Comparison of ENCODE assay signal across 9 mouse cellular contexts in genomic region chr7:142552591-142553416, GRCm38 (mm10). TPM values are rescaled to one million over a fixed set of nuclear protein-coding genes. Genes with fewer than 3 reads are reported as not detected.
A peak's percentile ranks its signal among the peaks of the same experiment; 100 is the strongest.
DNase-seq lines count a peak whose midpoint lies in the region; ATAC-seq and TF ChIP-seq lines count a peak whose summit lies in the region.
"Had no signal": no experiment of that assay in that cellular context is flagged by ENCODE, and none has a peak within 500 bp of the region (broad histone marks: within the 10 kb centered on the region; RNA-seq: fewer than 3 reads in every experiment).

No protein-coding gene starts in this region.

- no peaks in the 10 kb centered on the region for H3K9me3 ChIP-seq in heart, postnatal 0 days (replicated peaks; ENCODE audit: control insufficient read depth, low read length)
- no peaks in the 10 kb centered on the region for H3K9me3 ChIP-seq in ES-Bruce4 (replicated peaks; ENCODE audit: control insufficient read depth, insufficient read depth, low read length, poor library complexity, severe bottlenecking)
- H3K9me3 ChIP-seq in embryonic facial prominence, embryonic 15.5 days (replicated peaks), result no peaks in the 10 kb centered on the region
- no peaks in the 10 kb centered on the region for H3K9me3 ChIP-seq in liver, embryonic 12.5 days (replicated peaks)
- H3K9me3 ChIP-seq in forebrain, embryonic 15.5 days, result no peaks in the 10 kb centered on the region

- no peaks in the 10 kb centered on the region for H3K27me3 ChIP-seq in heart, postnatal 0 days (ENCODE audit: control insufficient read depth, insufficient read depth, low read length)
- no peaks in the 10 kb centered on the region for H3K27me3 ChIP-seq in ES-Bruce4 (ENCODE audit: control insufficient read depth, insufficient read depth, low read length, poor library complexity, severe bottlenecking)
- H3K27me3 ChIP-seq in embryonic facial prominence, embryonic 15.5 days, result no peaks in the 10 kb centered on the region
- no peaks in the 10 kb centered on the region for H3K27me3 ChIP-seq in liver, embryonic 12.5 days (replicated peaks)
- H3K27me3 ChIP-seq in forebrain, embryonic 15.5 days, result no peaks in the 10 kb centered on the region

- H3K4me1 ChIP-seq in heart, postnatal 0 days (ENCODE audit: control insufficient read depth, insufficient read depth), result peaks cover 17% of the 10 kb centered on the region; the same call in 1 of the 2 replicates
- H3K4me1 ChIP-seq in ES-Bruce4 (ENCODE audit: control insufficient read depth, insufficient read depth, low read length), result peaks cover 3% of the 10 kb centered on the region
- peaks cover 48% of the 10 kb centered on the region for H3K4me1 ChIP-seq in embryonic facial prominence, embryonic 15.5 days
- peaks cover 63% of the 10 kb centered on the region for H3K4me1 ChIP-seq in liver, embryonic 12.5 days
- peaks cover 11% of the 10 kb centered on the region for H3K4me1 ChIP-seq in forebrain, embryonic 15.5 days

- no peaks in the 10 kb centered on the region for H3K36me3 ChIP-seq in heart, postnatal 0 days (replicated peaks; ENCODE audit: control insufficient read depth, insufficient read depth, low read length)
- H3K36me3 ChIP-seq in ES-Bruce4 (ENCODE audit: control insufficient read depth, insufficient read depth, low read length, poor library complexity, severe bottlenecking), result no peaks in the 10 kb centered on the region
- no peaks in the 10 kb centered on the region for H3K36me3 ChIP-seq in embryonic facial prominence, embryonic 15.5 days
- H3K36me3 ChIP-seq in liver, embryonic 12.5 days, result no peaks in the 10 kb centered on the region
- H3K36me3 ChIP-seq in forebrain, embryonic 15.5 days, result no peaks in the 10 kb centered on the region

- WGBS in heart, postnatal 0 days, result 47% methylated on average over 13 of the region's 13 CpGs
- WGBS in embryonic facial prominence, embryonic 15.5 days, result 21% methylated on average over 13 of the region's 13 CpGs
- 38% methylated on average over 13 of the region's 13 CpGs for WGBS in liver, embryonic 12.5 days (ENCODE audit: insufficient replicate concordance)
- WGBS in forebrain, embryonic 15.5 days, result 65% methylated on average over 13 of the region's 13 CpGs

- 0 out of 2 replicates have a peak overlapping the region, but pooled peaks have one; percentile 16 for H3K27ac ChIP-seq in heart, postnatal 0 days (ENCODE audit: low read depth)
- no peak overlapping the region for H3K27ac ChIP-seq in ES-Bruce4 (ENCODE audit: insufficient read depth, low read length)
- peak overlapping the region; percentile 89 for H3K27ac ChIP-seq in embryonic facial prominence, embryonic 15.5 days (replicated peaks)
- peak overlapping the region; percentile 68 for H3K27ac ChIP-seq in liver, embryonic 12.5 days
- no peak overlapping the region for H3K27ac ChIP-seq in forebrain, embryonic 15.5 days (replicated peaks)

- TF ChIP-seq POLR2A in ES-Bruce4 (IDR thresholded peaks at IDR 0.05; ENCODE audit: insufficient read depth, low read length), result no peak

- TF ChIP-seq CTCF in heart, postnatal 0 days (IDR thresholded peaks at IDR 0.05; ENCODE audit: low read depth), result no peak; the same call in 1 of the 2 replicates
- peak; percentile 27 for TF ChIP-seq CTCF in ES-Bruce4 (IDR thresholded peaks at IDR 0.05; ENCODE audit: low read depth, low read length)

- no peak for DNase-seq in heart, postnatal 0 days (ENCODE audit: low spot score)
- no peak for DNase-seq in heart, postnatal 4 days
- DNase-seq in cerebellum, postnatal 36 days, result no peak
- DNase-seq in layer of hippocampus, postnatal 10 days (ENCODE audit: low spot score in 2 of 2), result no peak
- DNase-seq: adrenal gland, postnatal 25 days had no signal

- H3K4me3 ChIP-seq in heart, postnatal 0 days (ENCODE audit: low read depth, low read length), result no peak overlapping the region
- no peak overlapping the region for H3K4me3 ChIP-seq in ES-Bruce4 (ENCODE audit: low read depth, low read length)
- no peak overlapping the region for H3K4me3 ChIP-seq in embryonic facial prominence, embryonic 15.5 days (replicated peaks)
- H3K4me3 ChIP-seq in liver, embryonic 12.5 days, result no peak overlapping the region
- no peak overlapping the region for H3K4me3 ChIP-seq in forebrain, embryonic 15.5 days

- TF ChIP-seq EP300 in heart, postnatal 0 days (IDR thresholded peaks at IDR 0.05; ENCODE audit: low read depth), result no peak
- TF ChIP-seq EP300 in ES-Bruce4 (IDR thresholded peaks at IDR 0.05; ENCODE audit: insufficient read depth, low read depth, low read length), result no peak

- H3K4me2 ChIP-seq in heart, postnatal 0 days (ENCODE audit: low read depth, low read length), result no peak overlapping the region
- no peak overlapping the region for H3K4me2 ChIP-seq in embryonic facial prominence, embryonic 15.5 days (replicated peaks)
- peak overlapping the region; percentile 40 for H3K4me2 ChIP-seq in liver, embryonic 12.5 days
- H3K4me2 ChIP-seq in forebrain, embryonic 15.5 days (replicated peaks), result no peak overlapping the region

- H3K9ac ChIP-seq in heart, postnatal 0 days (replicated peaks; ENCODE audit: low read depth, low read length), result no peak overlapping the region
- H3K9ac ChIP-seq in ES-Bruce4 (ENCODE audit: low read depth, poor library complexity, severe bottlenecking), result no peak overlapping the region
- no peak overlapping the region for H3K9ac ChIP-seq in embryonic facial prominence, embryonic 15.5 days
- peak overlapping the region; percentile 29 for H3K9ac ChIP-seq in liver, embryonic 12.5 days
- no peak overlapping the region for H3K9ac ChIP-seq in forebrain, embryonic 15.5 days (replicated peaks)

- ATAC-seq in heart, postnatal 0 days (ENCODE audit: insufficient read depth, low read depth), result 0 out of 2 replicates have a peak, but pooled peaks have one; percentile 14
- peak; percentile 30 for ATAC-seq in embryonic facial prominence, embryonic 15.5 days (ENCODE audit: insufficient number of reproducible peaks, low FRiP score, low TSS enrichment, low read depth)
- ATAC-seq in liver, embryonic 12.5 days, result peak; percentile 76
- ATAC-seq in forebrain, embryonic 15.5 days (replicated peaks), result no peak

RNA-seq across cellular contexts. Expression of gene Mrpl23, which starts 20.3 kb away (rescaled TPM):
- 87.2 and 90.9 TPM in 2 replicates for total RNA-seq in heart, postnatal 0 days (2014; rRNA removed; ENCODE audit: low replicate concordance)
- 14.9 TPM in 2 replicates for polyA plus RNA-seq in heart, postnatal 0 days (2015; fragmentation: Nextera tagmentation; extraction: Ambion mirVana)
- 1 to 10 TPM; 3.7 to 6.4 TPM for total RNA-seq in heart, postnatal 4 days (2021)
- polyA plus RNA-seq in ES-Bruce4 (2011; ENCODE audit: insufficient read depth, insufficient read length, low read depth, missing spikeins), result 15.1 and 15.2 TPM in 2 replicates
- 28.5 and 32.7 TPM in 2 replicates for polyA plus RNA-seq in embryonic facial prominence, embryonic 15.5 days (2015; fragmentation: Nextera tagmentation; extraction: Ambion mirVana)
- polyA plus RNA-seq in liver, embryonic 12.5 days (2016; fragmentation: Nextera tagmentation; extraction: Ambion mirVana), result 10.4 and 14.4 TPM in 2 replicates
- 10 to 100 TPM in 1 of 2 experiments, 1 to 10 TPM in 1; 8.4 to 12.9 TPM for total RNA-seq in layer of hippocampus, postnatal 10 days (2021)
- polyA plus RNA-seq in forebrain, embryonic 15.5 days (2015; fragmentation: Nextera tagmentation; extraction: Ambion mirVana), result 20.1 and 22.4 TPM in 2 replicates

RNA-seq across cellular contexts. Expression of gene Tnnt3, which starts 54.2 kb away (rescaled TPM):
- total RNA-seq in heart, postnatal 0 days (2014; rRNA removed; ENCODE audit: low replicate concordance), result 0.73 and 11.0 TPM in 2 replicates
- 2.5 and 3.2 TPM in 2 replicates for polyA plus RNA-seq in heart, postnatal 0 days (2015; fragmentation: Nextera tagmentation; extraction: Ambion mirVana)
- 10 to 100 TPM in 1 of 2 experiments, under 1 TPM in 1; 0.98 to 10.9 TPM for total RNA-seq in heart, postnatal 4 days (2021)
- 2.1 and 2.7 TPM in 2 replicates for polyA plus RNA-seq in ES-Bruce4 (2011; ENCODE audit: insufficient read depth, insufficient read length, low read depth, missing spikeins)
- 167 and 228 TPM in 2 replicates for polyA plus RNA-seq in embryonic facial prominence, embryonic 15.5 days (2015; fragmentation: Nextera tagmentation; extraction: Ambion mirVana)
- 0.51 TPM in 1 of 2 replicates, not detected in the other for polyA plus RNA-seq in liver, embryonic 12.5 days (2016; fragmentation: Nextera tagmentation; extraction: Ambion mirVana)
- under 1 TPM; 0.82 to 0.96 TPM for total RNA-seq in layer of hippocampus, postnatal 10 days (2021)
- polyA plus RNA-seq in forebrain, embryonic 15.5 days (2015; fragmentation: Nextera tagmentation; extraction: Ambion mirVana), result 0.98 TPM in 1 of 2 replicates, not detected in the other
- total RNA-seq: adrenal gland, postnatal 25 days had no signal

Comparison
In these comparisons a context has a peak if more than half of its experiments do, and no peak if none do; other contexts are left out.
1. H3K27ac ChIP-seq: peak in heart, postnatal 0 days (single experiment), embryonic facial prominence, embryonic 15.5 days (single experiment) and liver, embryonic 12.5 days (single experiment); none in ES-Bruce4 (single experiment) and forebrain, embryonic 15.5 days (single experiment).
2. RNA of gene Tnnt3, which starts 54.2 kb away (polyA plus RNA-seq): 167 to 228 TPM in embryonic facial prominence, embryonic 15.5 days; 2.1 to 2.7 TPM in ES-Bruce4, 2.5 to 3.2 TPM in heart, postnatal 0 days, 0.98 TPM in forebrain, embryonic 15.5 days and 0.51 TPM in liver, embryonic 12.5 days; every median in the first group is over 10 times any median in the second.